Mouse (Mus musculus): ENCODE measurements around the gene Ybx1. TPM values are rescaled to one million over a fixed set of nuclear protein-coding genes. Genes with fewer than 3 reads are reported as not detected.
"Not testable (repeated sequence)": the region's sequence is repeated elsewhere in the genome, so short reads cannot be mapped to it uniquely, and the experiment has no call there.

Gene Ybx1
- polyA plus RNA-seq, 1 experiment from 2014 or later, result 637 TPM

DNA sequence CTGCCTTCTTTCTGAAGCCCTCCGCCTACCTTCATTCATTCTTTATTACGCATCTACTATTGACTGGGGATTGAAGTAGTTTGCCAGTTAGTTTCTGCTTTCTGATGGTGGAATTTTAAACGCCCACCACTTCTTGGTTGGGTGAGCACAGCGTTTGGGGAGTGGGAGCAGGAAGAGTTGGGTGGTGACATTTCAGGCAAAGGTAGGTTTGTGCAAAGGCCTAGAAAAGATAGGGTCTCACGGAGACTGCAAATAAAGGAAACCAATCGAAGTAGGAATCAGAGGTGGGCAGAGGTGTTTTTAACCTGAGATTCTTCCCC is 690 bp upstream of the Ybx1 start:
- Histone ChIP-seq H3K4me2 (replicated peaks) (peak overlapping the region; percentile 67), H3K4me3 (peak overlapping the region; percentile 85), H3K9me3 (no peaks in the 10 kb centered on the region), H3K36me3 (peaks cover 14% of the 10 kb centered on the region), H3K27me3 (no peaks in the 10 kb centered on the region), H3K27ac (peak overlapping the region; percentile 86), H3K9ac (peak overlapping the region; percentile 74), H3K4me1 (peaks cover 25% of the 10 kb centered on the region)
- ATAC-seq (ENCODE audit: low FRiP score, low read depth), result no peak
- WGBS, result 9% methylated on average over 6 of the region's 6 CpGs

DNA sequence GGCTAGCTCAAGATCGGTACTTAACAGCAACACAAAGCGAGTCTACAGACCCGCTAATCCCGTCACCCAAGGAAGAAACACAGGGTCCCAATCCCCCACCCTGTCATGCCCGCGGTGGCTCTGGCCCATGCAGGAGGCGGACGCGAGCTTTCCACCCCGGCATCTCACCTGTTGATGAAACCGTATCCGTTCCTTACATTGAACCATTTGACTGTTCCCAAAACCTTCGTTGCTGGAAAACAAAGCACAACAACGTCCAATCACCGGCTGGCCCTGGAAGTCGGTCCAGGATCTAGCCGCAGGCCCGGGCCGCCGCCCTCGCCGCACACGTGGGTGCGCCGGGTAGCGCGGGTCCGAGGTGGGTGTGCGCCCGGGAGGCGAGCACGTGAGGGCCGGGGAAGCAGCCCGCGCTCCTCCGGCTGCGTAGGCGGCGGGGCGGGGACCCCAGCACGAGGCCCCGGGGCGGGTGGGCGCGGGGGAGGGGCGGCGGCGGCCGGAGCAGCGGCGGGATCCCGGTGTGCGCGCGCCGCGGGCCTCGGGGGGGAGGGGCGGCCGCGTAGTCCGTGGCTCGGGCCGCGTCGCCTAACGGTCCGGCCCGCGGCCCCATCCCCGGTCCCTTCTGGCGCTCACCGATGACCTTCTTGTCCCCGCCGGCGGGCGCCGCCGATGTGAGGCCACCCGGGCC is 688 bp downstream of the Ybx1 start:
- Histone ChIP-seq H3K36me3 (peaks cover 18% of the 10 kb centered on the region), H3K4me2 (replicated peaks) (peak overlapping the region; percentile 74), H3K27ac (peak overlapping the region; percentile 81), H3K27me3 (no peaks in the 10 kb centered on the region), H3K9me3 (no peaks in the 10 kb centered on the region), H3K4me3 (peak overlapping the region; percentile 85), H3K4me1 (peaks cover 25% of the 10 kb centered on the region), H3K9ac (peak overlapping the region; percentile 95)
- ATAC-seq (ENCODE audit: low FRiP score, low read depth), result peak; percentile 9; the same call in 1 of the 2 replicates
- WGBS, result under 1% methylated on average over 48 of the region's 80 CpGs

DNA sequence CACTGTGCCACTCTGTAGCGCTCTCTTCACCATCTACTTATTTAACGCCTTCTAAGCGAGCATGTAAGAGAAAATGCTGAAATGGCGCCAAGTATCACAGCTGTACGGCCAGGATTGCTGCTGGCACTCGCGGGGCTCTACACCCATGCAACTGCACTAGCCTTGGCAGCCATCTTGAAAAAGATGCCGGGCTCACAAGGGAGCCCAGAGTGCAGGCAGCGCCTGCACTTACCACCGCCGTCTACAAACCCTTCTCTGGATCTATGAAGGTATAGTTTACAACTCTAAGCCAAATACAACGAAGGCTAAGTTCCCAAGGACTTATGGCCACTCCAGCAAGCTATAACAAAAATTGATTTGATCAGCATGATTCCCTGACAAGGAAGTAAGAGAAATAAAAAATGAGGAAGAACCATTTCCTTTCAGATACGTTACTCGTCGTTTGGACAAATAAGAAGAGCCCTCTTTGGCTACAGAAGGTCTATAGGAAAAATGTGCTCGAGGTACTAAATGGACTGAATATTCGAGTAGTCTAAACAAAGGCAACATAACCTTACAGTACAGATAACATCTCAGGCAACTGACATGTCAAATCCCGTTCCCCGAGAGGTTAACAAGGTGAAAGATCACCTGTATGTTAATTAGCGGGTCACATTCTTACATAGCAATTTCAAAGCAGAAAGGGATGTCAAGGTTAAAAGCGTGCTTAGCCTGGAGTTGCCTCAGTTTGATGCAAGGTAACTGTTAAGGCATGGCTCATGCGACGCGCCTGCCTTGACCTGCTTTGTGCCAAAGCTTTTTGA is 1.4 kb downstream of the Ybx1 start:
- H3K4me1 ChIP-seq, result peaks cover 25% of the 10 kb centered on the region
- peak overlapping the region; percentile 74 for H3K4me2 ChIP-seq (replicated peaks)
- WGBS, result under 1% methylated on average over 24 of the region's 24 CpGs
- H3K36me3 ChIP-seq, result peaks cover 22% of the 10 kb centered on the region
- peak overlapping the region; percentile 85 for H3K4me3 ChIP-seq
- peak overlapping the region; percentile 81 for H3K27ac ChIP-seq
- no peak for ATAC-seq (ENCODE audit: low FRiP score, low read depth)
- peak overlapping the region; percentile 95 for H3K9ac ChIP-seq
- H3K9me3 ChIP-seq, result no peaks in the 10 kb centered on the region
- H3K27me3 ChIP-seq, result no peaks in the 10 kb centered on the region

DNA sequence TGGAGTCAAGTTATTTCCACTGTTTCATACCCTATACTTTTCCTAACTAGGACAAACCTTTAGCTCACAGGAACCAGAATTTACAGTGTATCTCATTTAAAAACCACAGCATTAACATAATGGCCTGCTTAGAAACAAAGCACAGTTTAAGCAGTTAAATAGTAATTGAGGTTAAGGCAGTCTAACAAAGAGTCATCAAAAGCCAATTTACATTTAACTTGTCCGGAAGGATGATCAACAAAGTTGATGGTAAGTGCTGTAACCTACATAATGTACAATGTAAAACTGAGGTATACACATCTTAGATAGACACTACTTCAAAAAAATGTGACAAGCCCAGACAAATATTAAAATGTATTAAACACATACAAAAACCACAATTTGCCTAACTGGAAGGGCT is 2.5 kb downstream of the Ybx1 start:
- Histone ChIP-seq H3K36me3 (peaks cover 22% of the 10 kb centered on the region), H3K9ac (peak overlapping the region; percentile 95), H3K4me1 (peaks cover 25% of the 10 kb centered on the region), H3K4me3 (peak overlapping the region; percentile 85), H3K27ac (no peak overlapping the region), H3K4me2 (replicated peaks) (peak overlapping the region; percentile 74), H3K27me3 (no peaks in the 10 kb centered on the region), H3K9me3 (no peaks in the 10 kb centered on the region)
- 88% methylated on average over 1 of the region's 1 CpGs for WGBS
- no peak for ATAC-seq (ENCODE audit: low FRiP score, low read depth)

DNA sequence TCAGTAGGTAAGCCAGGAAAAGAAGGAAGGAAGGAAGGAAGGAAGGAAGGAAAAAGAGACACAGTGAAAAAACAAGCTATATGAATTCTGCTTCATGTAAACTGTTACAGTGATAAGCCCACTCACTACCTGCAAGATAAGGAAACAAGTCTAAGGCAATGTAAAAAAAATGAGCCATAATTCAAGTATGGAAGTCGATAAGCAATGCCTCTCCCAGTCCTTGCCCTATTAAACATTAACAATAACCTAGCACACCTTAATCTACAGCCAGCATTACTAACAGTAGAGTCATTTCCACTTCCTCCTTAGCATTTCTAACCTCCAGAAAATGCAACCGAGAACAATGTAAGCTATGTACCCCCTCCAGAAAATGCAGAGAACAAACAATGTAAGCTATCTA is 9.1 kb downstream of the Ybx1 start:
- Histone ChIP-seq H3K27ac (no peak overlapping the region), H3K4me1 (0 out of 2 replicates have a peak, but pooled peaks cover 1% of the 10 kb centered on the region), H3K9ac (no peak overlapping the region), H3K36me3 (peaks cover 64% of the 10 kb centered on the region), H3K4me2 (replicated peaks) (no peak overlapping the region), H3K9me3 (no peaks in the 10 kb centered on the region), H3K4me3 (no peak overlapping the region), H3K27me3 (no peaks in the 10 kb centered on the region)
- ATAC-seq (ENCODE audit: low FRiP score, low read depth), result no peak
- 80% methylated on average over 2 of the region's 2 CpGs for WGBS

DNA sequence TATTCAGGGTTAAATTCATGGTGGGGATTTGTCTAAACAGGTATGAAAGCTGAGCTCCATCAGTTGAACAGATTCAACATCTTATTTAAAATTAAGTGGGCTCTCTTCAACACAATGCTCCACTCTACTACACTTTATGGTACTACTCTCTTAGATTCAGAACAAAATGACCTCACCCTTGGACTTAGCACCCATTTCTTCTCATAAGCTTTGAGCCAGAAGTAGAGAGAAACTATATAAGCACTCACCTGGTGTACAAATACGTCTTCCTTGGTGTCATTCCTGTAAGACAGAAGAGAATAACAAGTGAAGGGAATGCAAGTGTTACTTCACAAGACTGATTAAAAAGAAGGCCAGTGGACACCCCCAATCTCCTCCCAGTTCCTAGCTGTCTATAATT is 9.5 kb downstream of the Ybx1 start:
- no peak for ATAC-seq (ENCODE audit: low FRiP score, low read depth)
- Histone ChIP-seq H3K4me1 (no peaks in the 10 kb centered on the region), H3K27me3 (no peaks in the 10 kb centered on the region), H3K9ac (no peak overlapping the region), H3K4me3 (no peak overlapping the region), H3K9me3 (no peaks in the 10 kb centered on the region), H3K27ac (no peak overlapping the region), H3K4me2 (replicated peaks) (no peak overlapping the region), H3K36me3 (peaks cover 67% of the 10 kb centered on the region)
- 84% methylated on average over 1 of the region's 1 CpGs for WGBS

DNA sequence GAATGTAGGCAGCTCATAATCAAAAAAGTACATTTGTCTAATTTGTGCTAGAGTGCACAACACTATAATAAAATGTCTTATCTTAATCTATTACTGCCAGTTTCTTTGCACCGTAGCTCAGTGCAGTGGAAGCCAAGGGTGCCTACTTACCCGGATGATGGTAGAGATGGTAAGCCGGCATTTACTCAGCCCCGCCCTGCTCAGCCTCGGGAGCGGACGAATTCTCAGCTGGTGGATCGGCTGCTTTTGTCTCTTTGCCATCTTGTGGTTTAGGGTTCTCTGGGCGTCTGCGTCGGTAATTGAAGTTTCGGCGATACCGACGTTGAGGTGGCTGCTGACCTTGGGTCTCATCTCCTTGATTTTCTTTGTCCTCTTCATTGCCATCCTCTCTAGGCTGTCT is 15.6 kb downstream of the Ybx1 start:
- H3K36me3 ChIP-seq, result peaks cover 93% of the 10 kb centered on the region
- H3K4me2 ChIP-seq (replicated peaks); H3K27me3 ChIP-seq; H3K27ac ChIP-seq; H3K4me1 ChIP-seq; ATAC-seq (ENCODE audit: low FRiP score, low read depth); H3K9me3 ChIP-seq; H3K4me3 ChIP-seq; H3K9ac ChIP-seq: not testable (repeated sequence)
- 92% methylated on average over 15 of the region's 15 CpGs for WGBS

DNA sequence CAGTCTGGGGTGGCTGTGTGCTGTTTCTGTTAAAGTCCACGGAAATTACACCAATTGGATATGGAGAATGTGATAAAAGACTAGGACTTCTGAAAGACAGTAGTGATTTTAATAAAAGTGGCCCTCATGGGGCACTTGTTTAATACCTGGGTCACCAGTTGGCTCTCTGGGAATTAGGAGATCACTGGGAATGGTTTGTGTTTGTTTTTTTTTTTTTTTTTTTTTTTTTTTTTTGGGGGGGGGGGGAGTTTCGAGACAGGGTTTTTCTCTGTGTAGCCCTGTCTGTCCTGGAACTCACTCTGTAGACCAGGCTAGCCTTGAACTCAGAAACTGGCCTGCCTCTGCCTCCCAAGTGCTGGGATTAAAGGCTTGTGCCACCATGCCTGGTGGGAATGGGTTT is 18.7 kb downstream of the Ybx1 start:
- no peaks in the 10 kb centered on the region for H3K27me3 ChIP-seq
- H3K9me3 ChIP-seq, result no peaks in the 10 kb centered on the region
- H3K4me3 ChIP-seq, result no peak overlapping the region
- no peak overlapping the region for H3K27ac ChIP-seq
- H3K4me2 ChIP-seq (replicated peaks), result no peak overlapping the region
- H3K36me3 ChIP-seq, result peaks cover 94% of the 10 kb centered on the region
- H3K4me1 ChIP-seq, result no peaks in the 10 kb centered on the region
- no peak overlapping the region for H3K9ac ChIP-seq
- 76% methylated on average over 1 of the region's 2 CpGs for WGBS
- ATAC-seq (ENCODE audit: low FRiP score, low read depth), result no peak

DNA sequence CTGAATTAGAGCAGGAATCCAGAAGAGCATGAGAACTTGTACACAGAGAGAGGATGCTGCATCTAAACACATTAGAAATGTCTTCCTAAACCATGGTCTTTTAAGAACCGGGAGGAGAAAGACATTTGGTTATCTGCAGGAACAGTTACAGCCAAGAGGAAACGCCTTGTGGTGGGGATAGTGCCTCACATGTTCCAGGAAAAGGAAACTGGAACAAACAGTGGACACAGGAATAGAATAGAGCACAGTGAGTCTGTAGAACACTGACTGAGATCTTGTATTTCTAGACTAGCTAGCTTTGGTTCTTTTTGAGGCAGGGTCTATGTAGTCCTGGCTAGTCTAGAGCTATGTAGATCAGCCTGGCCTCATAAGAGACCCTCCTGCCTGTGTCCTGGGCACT is 19.2 kb downstream of the Ybx1 start:
- Histone ChIP-seq H3K9ac (no peak overlapping the region), H3K4me2 (replicated peaks) (no peak overlapping the region), H3K4me1 (no peaks in the 10 kb centered on the region), H3K9me3 (no peaks in the 10 kb centered on the region), H3K4me3 (no peak overlapping the region), H3K27me3 (no peaks in the 10 kb centered on the region), H3K36me3 (peaks cover 95% of the 10 kb centered on the region), H3K27ac (no peak overlapping the region)
- WGBS, result 85% methylated on average over 2 of the region's 2 CpGs
- ATAC-seq (ENCODE audit: low FRiP score, low read depth), result no peak

DNA sequence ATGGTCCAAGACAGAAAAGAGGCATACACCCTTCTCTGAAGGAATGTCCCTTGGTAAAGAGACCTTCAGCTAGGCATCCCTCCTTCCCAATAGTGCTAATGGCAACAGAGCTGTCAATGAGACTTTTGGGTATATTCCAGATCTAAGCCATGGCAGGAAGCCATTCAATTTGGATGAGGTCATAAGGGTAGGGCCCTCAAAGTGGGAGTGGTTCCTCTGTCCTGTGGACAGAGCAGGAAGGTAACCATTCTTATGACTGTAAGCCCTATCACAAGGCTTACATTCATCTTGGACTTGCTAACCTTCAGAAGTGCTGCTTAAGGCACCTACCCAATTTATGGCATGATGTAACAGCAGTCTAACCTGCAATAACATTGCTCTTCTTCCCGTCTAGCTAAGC is 19.8 kb downstream of the Ybx1 start:
- H3K4me1 ChIP-seq, result no peaks in the 10 kb centered on the region
- H3K27me3 ChIP-seq, result no peaks in the 10 kb centered on the region
- H3K9me3 ChIP-seq, result no peaks in the 10 kb centered on the region
- H3K27ac ChIP-seq, result no peak overlapping the region
- ATAC-seq (ENCODE audit: low FRiP score, low read depth), result no peak
- H3K4me2 ChIP-seq (replicated peaks), result no peak overlapping the region
- no peak overlapping the region for H3K9ac ChIP-seq
- WGBS, result 80% methylated on average over 1 of the region's 1 CpGs
- peaks cover 95% of the 10 kb centered on the region for H3K36me3 ChIP-seq
- no peak overlapping the region for H3K4me3 ChIP-seq

DNA sequence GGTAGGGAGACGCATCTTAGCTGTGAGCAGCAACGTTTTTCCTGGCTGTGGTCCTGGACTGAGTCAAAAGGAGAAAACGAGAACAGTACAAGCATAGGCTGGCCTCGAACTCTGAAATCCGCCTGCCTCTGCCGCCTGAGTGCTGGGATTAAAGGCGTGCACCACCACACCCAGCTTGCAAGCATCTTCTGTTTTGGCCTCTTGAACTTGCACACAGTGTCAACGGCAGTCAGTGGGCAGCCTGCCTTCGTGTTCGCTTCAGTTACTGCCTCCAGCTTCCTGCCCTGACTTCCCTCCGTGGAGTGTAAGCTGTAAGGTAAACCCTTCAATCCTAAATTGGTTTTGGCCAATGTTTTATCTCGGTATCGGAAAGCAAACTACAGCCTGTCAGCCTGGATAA is 27.8 kb downstream of the Ybx1 start:
- no peaks in the 10 kb centered on the region for H3K9me3 ChIP-seq
- H3K27me3 ChIP-seq, result no peaks in the 10 kb centered on the region
- H3K27ac ChIP-seq, result no peak overlapping the region
- no peak for ATAC-seq (ENCODE audit: low FRiP score, low read depth)
- no peak overlapping the region for H3K4me2 ChIP-seq (replicated peaks)
- no peak overlapping the region for H3K9ac ChIP-seq
- H3K4me1 ChIP-seq, result no peaks in the 10 kb centered on the region
- WGBS, result 82% methylated on average over 13 of the region's 13 CpGs
- no peak overlapping the region for H3K4me3 ChIP-seq
- H3K36me3 ChIP-seq, result peaks cover 29% of the 10 kb centered on the region

DNA sequence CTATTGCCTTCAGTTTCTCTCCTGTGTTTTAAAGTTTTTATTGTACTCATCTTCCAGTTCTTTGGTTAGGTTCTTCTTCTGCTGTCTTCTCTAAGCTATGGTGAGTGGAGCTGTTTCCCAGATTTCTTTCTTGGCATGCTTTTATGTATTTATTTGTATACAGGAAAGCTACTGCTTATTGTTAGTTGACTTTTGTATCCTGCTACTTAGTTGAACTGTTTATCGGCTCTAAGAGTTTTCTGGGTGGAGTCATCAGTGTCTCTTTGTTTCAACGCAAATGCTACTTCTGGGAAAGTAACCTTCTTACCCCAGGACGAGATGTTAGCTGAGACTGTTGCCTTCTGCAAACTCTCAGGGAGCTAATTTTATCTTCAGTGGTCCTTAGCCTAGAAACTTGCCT is 30.9 kb downstream of the Ybx1 start:
- Histone ChIP-seq H3K36me3 (0 out of 2 replicates have a peak, but pooled peaks cover 4% of the 10 kb centered on the region), H3K4me2 (replicated peaks) (no peak overlapping the region), H3K9me3 (no peaks in the 10 kb centered on the region), H3K4me1 (no peaks in the 10 kb centered on the region), H3K27ac (no peak overlapping the region), H3K27me3 (no peaks in the 10 kb centered on the region), H3K9ac (no peak overlapping the region), H3K4me3 (no peak overlapping the region)
- 77% methylated on average over 3 of the region's 3 CpGs for WGBS
- ATAC-seq (ENCODE audit: low FRiP score, low read depth), result no peak

Measured in limb, embryonic 13.5 days (tissue).